Mouse (Mus musculus): ENCODE measurements at regions not wholly inside any gene's neighbourhood (a gene's known extent, or its start where the extent isn't known, plus 50 kb on each side); places are given as distances from the start of the nearest gene placed in this dataset.

DNA sequence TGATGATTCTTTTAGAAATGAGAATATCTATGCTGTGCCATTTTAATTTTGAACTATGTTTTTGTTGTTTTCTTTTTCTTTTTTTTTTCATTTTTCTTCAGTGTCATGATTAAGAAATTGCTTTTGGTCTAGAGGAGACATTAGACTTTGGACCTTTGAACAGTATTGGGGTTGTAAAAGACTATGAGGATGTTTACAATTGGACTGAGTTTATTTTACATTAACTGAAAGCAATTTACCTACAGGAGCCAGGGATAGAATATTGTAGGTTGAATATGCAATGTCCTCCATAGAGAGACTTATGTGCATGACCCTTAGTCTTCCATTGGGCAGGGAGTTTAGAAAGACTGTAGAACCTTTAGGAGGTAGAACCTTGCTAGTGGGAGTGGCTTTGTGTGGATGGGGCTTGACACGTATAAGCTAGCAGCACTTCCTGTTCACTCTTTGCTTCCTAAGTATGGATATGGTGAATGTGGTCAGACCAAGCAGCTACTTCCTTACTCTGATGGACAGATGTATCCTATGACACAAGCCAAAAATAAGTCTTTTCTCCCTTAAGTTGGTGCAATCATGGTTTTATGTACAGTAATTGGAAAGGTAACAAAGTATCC is 516.5 kb downstream of the 1190002N15Rik start:
- TF ChIP-seq POLR2AphosphoS2 (IDR thresholded peaks at IDR 0.05; ENCODE audit: insufficient read length, low read depth): no peak
- no peak for TF ChIP-seq POLR2A (IDR thresholded peaks at IDR 0.05; ENCODE audit: insufficient read length, low read depth)
- TF ChIP-seq TCF12 (IDR thresholded peaks at IDR 0.05; ENCODE audit: insufficient read depth, poor library complexity, severe bottlenecking): no peak
- TF ChIP-seq REST (IDR thresholded peaks at IDR 0.05; ENCODE audit: insufficient read depth, insufficient read length): no peak
- TF ChIP-seq MAX (IDR thresholded peaks at IDR 0.05; ENCODE audit: low read depth): no peak
- no peak for TF ChIP-seq USF1 (IDR thresholded peaks at IDR 0.05; ENCODE audit: low read depth)
- TF ChIP-seq TCF3 (IDR thresholded peaks at IDR 0.05; ENCODE audit: insufficient read length, low read depth): no peak
- no peak for TF ChIP-seq MYOD1 (IDR thresholded peaks at IDR 0.05; ENCODE audit: control insufficient read depth in 1 of 3, insufficient read length in 2 of 3, low read depth in 2 of 3)
- TF ChIP-seq MYOG (IDR thresholded peaks at IDR 0.05; ENCODE audit: control insufficient read depth in 1 of 3, insufficient read depth in 1 of 3, insufficient read length in 2 of 3, low read depth in 2 of 3): no peak
- no peak for TF ChIP-seq E2F4 (IDR thresholded peaks at IDR 0.05; ENCODE audit: insufficient read depth)
- TF ChIP-seq CEBPB (IDR thresholded peaks at IDR 0.05; ENCODE audit: insufficient read depth, poor library complexity, severe bottlenecking): no peak
- no peak for TF ChIP-seq SRF (IDR thresholded peaks at IDR 0.05; ENCODE audit: control insufficient read depth, insufficient read length, low read depth)
